Mouse (Mus musculus): ENCODE measurements around the gene Cntnap2. TPM values are rescaled to one million over a fixed set of nuclear protein-coding genes. Genes with fewer than 3 reads are reported as not detected.

Cntnap2 gene
- polyA plus RNA-seq, 1 experiment from 2014 or later: 6.9 TPM

GRCm38 (mm10) chr6:46924709-46925108 is 1865.6 kb downstream of the Cntnap2 start:
- Histone ChIP-seq H3K27me3 (ENCODE audit: control insufficient read depth, insufficient read depth, low read length) (no peaks in the 10 kb centered on the region), H3K4me2 (ENCODE audit: low read depth) (no peak overlapping the region), H3K9ac (ENCODE audit: low read length) (no peak overlapping the region), H3K9me3 (ENCODE audit: control insufficient read depth, low read length) (no peaks in the 10 kb centered on the region), H3K4me1 (ENCODE audit: control insufficient read depth, insufficient read depth, low read length) (no peaks in the 10 kb centered on the region), H3K27ac (ENCODE audit: low read depth, low read length) (no peak overlapping the region), H3K4me3 (ENCODE audit: low read depth, low read length) (no peak overlapping the region), H3K36me3 (ENCODE audit: control insufficient read depth, insufficient read depth, low read length) (no peaks in the 10 kb centered on the region)
- ATAC-seq (ENCODE audit: insufficient read depth, low FRiP score, low TSS enrichment) (no peak), DNase-seq (ENCODE audit: low spot score) (no peak)
- 45% methylated on average over 7 of the region's 7 CpGs for WGBS

GRCm38 (mm10) chr6:46945703-46946102 is 1886.5 kb downstream of the Cntnap2 start:
- WGBS: 81% methylated on average over 4 of the region's 4 CpGs
- no peaks in the 10 kb centered on the region for H3K36me3 ChIP-seq (ENCODE audit: control insufficient read depth, insufficient read depth, low read length)
- no peaks in the 10 kb centered on the region for H3K4me1 ChIP-seq (ENCODE audit: control insufficient read depth, insufficient read depth, low read length)
- ATAC-seq (ENCODE audit: insufficient read depth, low FRiP score, low TSS enrichment) (no peak), DNase-seq (ENCODE audit: low spot score) (no peak)
- H3K27me3 ChIP-seq (ENCODE audit: control insufficient read depth, insufficient read depth, low read length): no peaks in the 10 kb centered on the region
- no peak overlapping the region for H3K9ac ChIP-seq (ENCODE audit: low read length)
- H3K4me3 ChIP-seq (ENCODE audit: low read depth, low read length): no peak overlapping the region
- no peaks in the 10 kb centered on the region for H3K9me3 ChIP-seq (ENCODE audit: control insufficient read depth, low read length)
- H3K4me2 ChIP-seq (ENCODE audit: low read depth): no peak overlapping the region
- H3K27ac ChIP-seq (ENCODE audit: low read depth, low read length): no peak overlapping the region

- DNase-seq (ENCODE audit: low spot score) (peak; percentile 81), ATAC-seq (ENCODE audit: insufficient read depth, low FRiP score, low TSS enrichment) (peak; percentile 93)
- no peaks in the 10 kb centered on the region for H3K4me1 ChIP-seq (ENCODE audit: control insufficient read depth, insufficient read depth, low read length)
- no peaks in the 10 kb centered on the region for H3K9me3 ChIP-seq (ENCODE audit: control insufficient read depth, low read length)
- no peak overlapping the region for H3K9ac ChIP-seq (ENCODE audit: low read length)
- H3K4me3 ChIP-seq (ENCODE audit: low read depth, low read length): no peak overlapping the region
- no peak overlapping the region for H3K27ac ChIP-seq (ENCODE audit: low read depth, low read length)
- H3K4me2 ChIP-seq (ENCODE audit: low read depth): no peak overlapping the region
- no peaks in the 10 kb centered on the region for H3K27me3 ChIP-seq (ENCODE audit: control insufficient read depth, insufficient read depth, low read length)
- WGBS: 42% methylated on average over 10 of the region's 10 CpGs
- no peaks in the 10 kb centered on the region for H3K36me3 ChIP-seq (ENCODE audit: control insufficient read depth, insufficient read depth, low read length)
These were observed 1902.0 kb downstream of the Cntnap2 start for GRCm38 (mm10) chr6:46961022-46961686.

GRCm38 (mm10) chr6:46963261-46963660 is 1904.1 kb downstream of the Cntnap2 start:
- Histone ChIP-seq H3K9me3 (ENCODE audit: control insufficient read depth, low read length) (no peaks in the 10 kb centered on the region), H3K4me1 (ENCODE audit: control insufficient read depth, insufficient read depth, low read length) (no peaks in the 10 kb centered on the region), H3K4me2 (ENCODE audit: low read depth) (no peak overlapping the region), H3K9ac (ENCODE audit: low read length) (no peak overlapping the region), H3K27ac (ENCODE audit: low read depth, low read length) (no peak overlapping the region), H3K36me3 (ENCODE audit: control insufficient read depth, insufficient read depth, low read length) (no peaks in the 10 kb centered on the region), H3K4me3 (ENCODE audit: low read depth, low read length) (no peak overlapping the region), H3K27me3 (ENCODE audit: control insufficient read depth, insufficient read depth, low read length) (no peaks in the 10 kb centered on the region)
- DNase-seq (ENCODE audit: low spot score): no peak
- WGBS: 54% methylated on average over 2 of the region's 2 CpGs
- ATAC-seq (ENCODE audit: insufficient read depth, low FRiP score, low TSS enrichment): no peak

GRCm38 (mm10) chr6:46963693-46964092 is 1904.5 kb downstream of the Cntnap2 start:
- 50% methylated on average over 3 of the region's 3 CpGs for WGBS
- no peak for ATAC-seq (ENCODE audit: insufficient read depth, low FRiP score, low TSS enrichment)
- no peaks in the 10 kb centered on the region for H3K27me3 ChIP-seq (ENCODE audit: control insufficient read depth, insufficient read depth, low read length)

GRCm38 (mm10) chr6:46972640-46973039 is 1913.5 kb downstream of the Cntnap2 start:
- Histone ChIP-seq H3K27ac (ENCODE audit: low read depth, low read length) (no peak overlapping the region), H3K4me1 (ENCODE audit: control insufficient read depth, insufficient read depth, low read length) (no peaks in the 10 kb centered on the region), H3K9ac (ENCODE audit: low read length) (no peak overlapping the region), H3K27me3 (ENCODE audit: control insufficient read depth, insufficient read depth, low read length) (no peaks in the 10 kb centered on the region), H3K36me3 (ENCODE audit: control insufficient read depth, insufficient read depth, low read length) (no peaks in the 10 kb centered on the region), H3K4me3 (ENCODE audit: low read depth, low read length) (no peak overlapping the region), H3K4me2 (ENCODE audit: low read depth) (no peak overlapping the region), H3K9me3 (ENCODE audit: control insufficient read depth, low read length) (no peaks in the 10 kb centered on the region)
- WGBS: 83% methylated on average over 2 of the region's 2 CpGs
- DNase-seq (ENCODE audit: low spot score) (no peak), ATAC-seq (ENCODE audit: insufficient read depth, low FRiP score, low TSS enrichment) (no peak)

More at GRCm38 (mm10) chr6:46963693-46964092, 1904.5 kb downstream of the Cntnap2 start:
- Histone ChIP-seq H3K9me3 (ENCODE audit: control insufficient read depth, low read length) (no peaks in the 10 kb centered on the region), H3K4me2 (ENCODE audit: low read depth) (no peak overlapping the region), H3K4me3 (ENCODE audit: low read depth, low read length) (no peak overlapping the region), H3K4me1 (ENCODE audit: control insufficient read depth, insufficient read depth, low read length) (no peaks in the 10 kb centered on the region), H3K36me3 (ENCODE audit: control insufficient read depth, insufficient read depth, low read length) (no peaks in the 10 kb centered on the region), H3K9ac (ENCODE audit: low read length) (no peak overlapping the region), H3K27ac (ENCODE audit: low read depth, low read length) (no peak overlapping the region)
- no peak for DNase-seq (ENCODE audit: low spot score)

- Histone ChIP-seq H3K36me3 (ENCODE audit: control insufficient read depth, insufficient read depth, low read length) (no peaks in the 10 kb centered on the region), H3K9ac (ENCODE audit: low read length) (no peak overlapping the region), H3K27me3 (ENCODE audit: control insufficient read depth, insufficient read depth, low read length) (no peaks in the 10 kb centered on the region), H3K4me2 (ENCODE audit: low read depth) (no peak overlapping the region), H3K4me3 (ENCODE audit: low read depth, low read length) (no peak overlapping the region), H3K27ac (ENCODE audit: low read depth, low read length) (no peak overlapping the region), H3K4me1 (ENCODE audit: control insufficient read depth, insufficient read depth, low read length) (no peaks in the 10 kb centered on the region), H3K9me3 (ENCODE audit: control insufficient read depth, low read length) (no peaks in the 10 kb centered on the region)
- WGBS: 90% methylated on average over 6 of the region's 6 CpGs
- DNase-seq (ENCODE audit: low spot score): no peak
- ATAC-seq (ENCODE audit: insufficient read depth, low FRiP score, low TSS enrichment): no peak
These were observed 1936.9 kb downstream of the Cntnap2 start for GRCm38 (mm10) chr6:46996010-46996602.

- Histone ChIP-seq H3K27me3 (ENCODE audit: control insufficient read depth, insufficient read depth, low read length) (no peaks in the 10 kb centered on the region), H3K9me3 (ENCODE audit: control insufficient read depth, low read length) (no peaks in the 10 kb centered on the region), H3K9ac (ENCODE audit: low read length) (no peak overlapping the region), H3K36me3 (ENCODE audit: control insufficient read depth, insufficient read depth, low read length) (no peaks in the 10 kb centered on the region), H3K4me1 (ENCODE audit: control insufficient read depth, insufficient read depth, low read length) (no peaks in the 10 kb centered on the region), H3K4me2 (ENCODE audit: low read depth) (no peak overlapping the region), H3K4me3 (ENCODE audit: low read depth, low read length) (no peak overlapping the region), H3K27ac (ENCODE audit: low read depth, low read length) (no peak overlapping the region)
- ATAC-seq (ENCODE audit: insufficient read depth, low FRiP score, low TSS enrichment) (no peak), DNase-seq (ENCODE audit: low spot score) (no peak)
- 66% methylated on average over 3 of the region's 3 CpGs for WGBS
These were observed 1945.3 kb downstream of the Cntnap2 start for GRCm38 (mm10) chr6:47004430-47004829.

GRCm38 (mm10) chr6:47012933-47013332 is 1953.8 kb downstream of the Cntnap2 start:
- no peak for DNase-seq (ENCODE audit: low spot score)
- WGBS: 93% methylated on average over 4 of the region's 4 CpGs
- Histone ChIP-seq H3K4me3 (ENCODE audit: low read depth, low read length) (no peak overlapping the region), H3K4me2 (ENCODE audit: low read depth) (no peak overlapping the region), H3K36me3 (ENCODE audit: control insufficient read depth, insufficient read depth, low read length) (no peaks in the 10 kb centered on the region), H3K9me3 (ENCODE audit: control insufficient read depth, low read length) (no peaks in the 10 kb centered on the region), H3K27ac (ENCODE audit: low read depth, low read length) (no peak overlapping the region), H3K27me3 (ENCODE audit: control insufficient read depth, insufficient read depth, low read length) (no peaks in the 10 kb centered on the region), H3K9ac (ENCODE audit: low read length) (no peak overlapping the region), H3K4me1 (ENCODE audit: control insufficient read depth, insufficient read depth, low read length) (no peaks in the 10 kb centered on the region)
- ATAC-seq (ENCODE audit: insufficient read depth, low FRiP score, low TSS enrichment): no peak

Data from neural tube, embryonic 11.5 days (tissue).